Mouse (Mus musculus): ENCODE results near the gene Gna14. TPM values are rescaled to one million over a fixed set of nuclear protein-coding genes. Genes with fewer than 3 reads are reported as not detected.

The Gna14 gene
- total and polyA plus RNA-seq, 3 experiments = not detected

- Histone ChIP-seq H3K4me3 (ENCODE audit: control insufficient read depth in 1 of 2, insufficient read depth in 1 of 2, low read depth in 2 of 2, low read length in 2 of 2) (no peak overlapping the region), H3K9ac (ENCODE audit: control insufficient read depth, low read depth, low read length, poor library complexity, severe bottlenecking) (no peak overlapping the region), H3K36me3 (ENCODE audit: control insufficient read depth in 1 of 2, insufficient read depth in 2 of 2, low read length in 2 of 2) (no peaks in the 10 kb centered on the region), H3K79me2 (ENCODE audit: control insufficient read depth, insufficient read depth, low read length, poor library complexity) (no peaks in the 10 kb centered on the region), H3K4me1 (ENCODE audit: control insufficient read depth in 1 of 2, insufficient read depth in 2 of 2, low read length in 2 of 2) (no peaks in the 10 kb centered on the region), H3K9me3 (replicated peaks; ENCODE audit: insufficient read depth, low read length) (no peaks in the 10 kb centered on the region), H3K27me3 (ENCODE audit: control insufficient read depth in 1 of 2, insufficient read depth in 2 of 2, low read length in 2 of 2) (peaks cover 3 to 6% of the 10 kb centered on the region in 2 experiments), H3K27ac (ENCODE audit: control insufficient read depth, low read depth, low read length) (no peak overlapping the region)
- TF ChIP-seq MAFK (IDR thresholded peaks at IDR 0.05; ENCODE audit: borderline replicate concordance, low read depth, low read length) = no peak
- no peak for TF ChIP-seq KAT2A (conservative IDR thresholded peaks at IDR 0.05; ENCODE audit: low read depth, low read length)
- TF ChIP-seq RCOR1 (IDR thresholded peaks at IDR 0.05; ENCODE audit: low read depth, low read length) = no peak
- no peak for TF ChIP-seq TAL1 (IDR thresholded peaks at IDR 0.05; ENCODE audit: low read length)
- no peak for TF ChIP-seq TCF12 (IDR thresholded peaks at IDR 0.05; ENCODE audit: low read depth, low read length)
- TF ChIP-seq CTCF (IDR thresholded peaks at IDR 0.05 in 2 of 3, conservative IDR thresholded peaks at IDR 0.05 in 1 of 3; ENCODE audit: control insufficient read depth in 1 of 3, insufficient read depth in 1 of 3, low read depth in 2 of 3, low read length in 3 of 3, poor library complexity in 1 of 3, severe bottlenecking in 1 of 3) = no peak
- TF ChIP-seq CHD1 (IDR thresholded peaks at IDR 0.05; ENCODE audit: low read depth, low read length) = no peak
- no peak for TF ChIP-seq NRF1 (IDR thresholded peaks at IDR 0.05; ENCODE audit: insufficient read depth, low read depth, low read length, poor library complexity, severe bottlenecking)
- no peak for TF ChIP-seq POLR2AphosphoS5 (IDR thresholded peaks at IDR 0.05; ENCODE audit: borderline replicate concordance, low read depth, low read length)
- TF ChIP-seq GATA1 (IDR thresholded peaks at IDR 0.05; ENCODE audit: low read depth, low read length) = no peak
- TF ChIP-seq ELF1 (IDR thresholded peaks at IDR 0.05; ENCODE audit: low read depth, low read length) = no peak
- TF ChIP-seq ZNF384 (IDR thresholded peaks at IDR 0.05; ENCODE audit: low read depth, low read length) = no peak
- no peak for TF ChIP-seq JUND (IDR thresholded peaks at IDR 0.05; ENCODE audit: low read depth, low read length)
- no peak for TF ChIP-seq TBP (IDR thresholded peaks at IDR 0.05; ENCODE audit: low read depth, low read length)
- TF ChIP-seq MYB (IDR thresholded peaks at IDR 0.05; ENCODE audit: low read depth, low read length) = no peak
- TF ChIP-seq SMC3 (IDR thresholded peaks at IDR 0.05; ENCODE audit: low read depth, low read length) = no peak
- no peak for TF ChIP-seq MAX (IDR thresholded peaks at IDR 0.05; ENCODE audit: low read length)
- TF ChIP-seq E2F4 (IDR thresholded peaks at IDR 0.05; ENCODE audit: borderline replicate concordance, low read depth, low read length) = no peak
- TF ChIP-seq ETS1 (IDR thresholded peaks at IDR 0.05; ENCODE audit: low read depth, low read length) = no peak
- no peak for TF ChIP-seq RAD21 (IDR thresholded peaks at IDR 0.05; ENCODE audit: low read depth, low read length)
- DNase-seq (ENCODE audit: low read depth, low spot score) = no peak
Observed at GRCm38 (mm10) chr19:16390192-16390795, 45.3 kb upstream of the Gna14 start.

GRCm38 (mm10) chr19:16394381-16394780 lies 41.2 kb upstream of the Gna14 start:
- DNase-seq (ENCODE audit: low read depth, low spot score) = no peak
- H3K4me3 ChIP-seq (ENCODE audit: control insufficient read depth in 1 of 2, insufficient read depth in 1 of 2, low read depth in 2 of 2, low read length in 2 of 2) = no peak overlapping the region
- H3K79me2 ChIP-seq (ENCODE audit: control insufficient read depth, insufficient read depth, low read length, poor library complexity) = no peaks in the 10 kb centered on the region
- H3K9me3 ChIP-seq (replicated peaks; ENCODE audit: insufficient read depth, low read length) = no peaks in the 10 kb centered on the region
- H3K27ac ChIP-seq (ENCODE audit: control insufficient read depth, low read depth, low read length) = no peak overlapping the region
- H3K9ac ChIP-seq (ENCODE audit: control insufficient read depth, low read depth, low read length, poor library complexity, severe bottlenecking) = no peak overlapping the region
- H3K4me1 ChIP-seq (ENCODE audit: control insufficient read depth in 1 of 2, insufficient read depth in 2 of 2, low read length in 2 of 2) = no peaks in the 10 kb centered on the region
- no peaks in the 10 kb centered on the region for H3K36me3 ChIP-seq (ENCODE audit: control insufficient read depth in 1 of 2, insufficient read depth in 2 of 2, low read length in 2 of 2)
- peaks cover 3 to 5% of the 10 kb centered on the region in 2 experiments for H3K27me3 ChIP-seq (ENCODE audit: control insufficient read depth in 1 of 2, insufficient read depth in 2 of 2, low read length in 2 of 2)
- no peak for TF ChIP-seq USF1 (IDR thresholded peaks at IDR 0.05; ENCODE audit: low read depth, low read length)
- TF ChIP-seq NRF1 (IDR thresholded peaks at IDR 0.05; ENCODE audit: insufficient read depth, low read depth, low read length, poor library complexity, severe bottlenecking) = no peak
- no peak for TF ChIP-seq CTCF (IDR thresholded peaks at IDR 0.05 in 2 of 3, conservative IDR thresholded peaks at IDR 0.05 in 1 of 3; ENCODE audit: control insufficient read depth in 1 of 3, insufficient read depth in 1 of 3, low read depth in 2 of 3, low read length in 3 of 3, poor library complexity in 1 of 3, severe bottlenecking in 1 of 3)
- no peak for TF ChIP-seq RAD21 (IDR thresholded peaks at IDR 0.05; ENCODE audit: low read depth, low read length)
- TF ChIP-seq TAL1 (IDR thresholded peaks at IDR 0.05; ENCODE audit: low read length) = no peak
- TF ChIP-seq JUND (IDR thresholded peaks at IDR 0.05; ENCODE audit: low read depth, low read length) = no peak
- no peak for TF ChIP-seq UBTF (IDR thresholded peaks at IDR 0.05; ENCODE audit: borderline replicate concordance, insufficient read depth, low read depth, low read length)
- TF ChIP-seq USF2 (IDR thresholded peaks at IDR 0.05; ENCODE audit: borderline replicate concordance in 1 of 2, insufficient read depth in 1 of 2, low read depth in 1 of 2, low read length in 2 of 2) = no peak
- no peak for TF ChIP-seq NELFE (IDR thresholded peaks at IDR 0.05; ENCODE audit: low read depth, low read length)
